Mouse (Mus musculus): ENCODE data around the gene Zfp114. TPM values are rescaled to one million over a fixed set of nuclear protein-coding genes. Genes with fewer than 3 reads are reported as not detected.

Zfp114 gene
- polyA plus RNA-seq, 1 experiment = not detected

GRCm38 (mm10) chr7:24208282-24208886 is 33.5 kb downstream of the Zfp114 start:
- Histone ChIP-seq H3K4me1 (ENCODE audit: control insufficient read depth, insufficient read depth, insufficient read length, low read length) (peaks cover 3% of the 10 kb centered on the region; the same call in 1 of the 2 replicates), H3K4me3 (ENCODE audit: insufficient read depth, low read depth, low read length) (peak overlapping the region; percentile 5; the same call in 1 of the 2 replicates), H3K27ac (replicated peaks; ENCODE audit: low read depth, low read length) (no peak overlapping the region)

GRCm38 (mm10) chr7:24210296-24210695 is 35.4 kb downstream of the Zfp114 start:
- Histone ChIP-seq H3K4me3 (ENCODE audit: insufficient read depth, low read depth, low read length) (no peak overlapping the region), H3K27ac (replicated peaks; ENCODE audit: low read depth, low read length) (no peak overlapping the region), H3K4me1 (ENCODE audit: control insufficient read depth, insufficient read depth, insufficient read length, low read length) (peaks cover 3% of the 10 kb centered on the region; the same call in 1 of the 2 replicates)

- Histone ChIP-seq H3K27ac (replicated peaks; ENCODE audit: low read depth, low read length) (no peak within 1 kb of the TSS), H3K4me3 (ENCODE audit: insufficient read depth, low read depth, low read length) (no peak within 1 kb of the TSS), H3K4me1 (ENCODE audit: control insufficient read depth, insufficient read depth, insufficient read length, low read length) (peaks cover 3% of the 10 kb centered on the region; the same call in 1 of the 2 replicates)
Measured at GRCm38 (mm10) chr7:24211343-24211742, 36.5 kb downstream of the Zfp114 start, which contains the start of gene Zfp111. TSS of gene Zfp111 (minus strand) at chr7:24211443.

Other genes with a start within 250 kb of the Zfp114 start
- not detected in 2 replicates for gene Vmn1r179, start 248.1 kb upstream of the Zfp114 start, polyA plus RNA-seq (2012; ENCODE audit: insufficient read depth, insufficient read length, missing spikeins)
- gene Vmn1r180, start 224.4 kb upstream of the Zfp114 start, polyA plus RNA-seq (2012; ENCODE audit: insufficient read depth, insufficient read length, missing spikeins) = not detected in 2 replicates
- gene Vmn1r181, start 200.4 kb upstream of the Zfp114 start, polyA plus RNA-seq (2012; ENCODE audit: insufficient read depth, insufficient read length, missing spikeins) = not detected in 2 replicates
- gene V1rd19, start 173.4 kb upstream of the Zfp114 start, polyA plus RNA-seq (2012; ENCODE audit: insufficient read depth, insufficient read length, missing spikeins) = not detected in 2 replicates
- not detected in 2 replicates for gene Vmn1r183, start 121.8 kb upstream of the Zfp114 start, polyA plus RNA-seq (2012; ENCODE audit: insufficient read depth, insufficient read length, missing spikeins)
- 11.1 and 11.7 TPM in 2 replicates for gene Zfp180, start 93.1 kb upstream of the Zfp114 start, polyA plus RNA-seq (2012; ENCODE audit: insufficient read depth, insufficient read length, missing spikeins)
- 1.4 and 1.5 TPM in 2 replicates for gene Zfp112, start 62.7 kb upstream of the Zfp114 start, polyA plus RNA-seq (2012; ENCODE audit: insufficient read depth, insufficient read length, missing spikeins)
- gene Zfp235, start 40.9 kb upstream of the Zfp114 start, polyA plus RNA-seq (2012; ENCODE audit: insufficient read depth, insufficient read length, missing spikeins) = 2.4 and 4.4 TPM in 2 replicates
- gene Zfp111, start 36.4 kb downstream of the Zfp114 start, polyA plus RNA-seq (2012; ENCODE audit: insufficient read depth, insufficient read length, missing spikeins) = 1.5 and 1.7 TPM in 2 replicates
- 0.46 TPM in 1 of 2 replicates, not detected in the other for gene Zfp109, start 62.5 kb downstream of the Zfp114 start, polyA plus RNA-seq (2012; ENCODE audit: insufficient read depth, insufficient read length, missing spikeins)
- gene Zfp108, start 79.7 kb downstream of the Zfp114 start, polyA plus RNA-seq (2012; ENCODE audit: insufficient read depth, insufficient read length, missing spikeins) = 0.88 and 1.8 TPM in 2 replicates
- 1.4 and 4.4 TPM in 2 replicates for gene Zfp93, start 95.4 kb downstream of the Zfp114 start, polyA plus RNA-seq (2012; ENCODE audit: insufficient read depth, insufficient read length, missing spikeins)
- 1.5 and 2.0 TPM in 2 replicates for gene Zfp61, start 126.2 kb downstream of the Zfp114 start, polyA plus RNA-seq (2012; ENCODE audit: insufficient read depth, insufficient read length, missing spikeins)
- 3.8 and 4.5 TPM in 2 replicates for gene Zfp94, start 141.6 kb downstream of the Zfp114 start, polyA plus RNA-seq (2012; ENCODE audit: insufficient read depth, insufficient read length, missing spikeins)
- not detected in 2 replicates for gene Tescl, start 158.9 kb downstream of the Zfp114 start, polyA plus RNA-seq (2012; ENCODE audit: insufficient read depth, insufficient read length, missing spikeins)
- not detected in 2 replicates for gene Lypd5, start 174.1 kb downstream of the Zfp114 start, polyA plus RNA-seq (2012; ENCODE audit: insufficient read depth, insufficient read length, missing spikeins)
- not detected in 2 replicates for gene Kcnn4, start 195.2 kb downstream of the Zfp114 start, polyA plus RNA-seq (2012; ENCODE audit: insufficient read depth, insufficient read length, missing spikeins)
- gene Smg9, start 224.6 kb downstream of the Zfp114 start, polyA plus RNA-seq (2012; ENCODE audit: insufficient read depth, insufficient read length, missing spikeins) = 6.1 and 8.2 TPM in 2 replicates